Mouse (Mus musculus): ENCODE data around the gene Col26a1.
"Not testable (repeated sequence)": the region's sequence is repeated elsewhere in the genome, so short reads cannot be mapped to it uniquely, and the experiment has no call there.

Gene Col26a1

DNA sequence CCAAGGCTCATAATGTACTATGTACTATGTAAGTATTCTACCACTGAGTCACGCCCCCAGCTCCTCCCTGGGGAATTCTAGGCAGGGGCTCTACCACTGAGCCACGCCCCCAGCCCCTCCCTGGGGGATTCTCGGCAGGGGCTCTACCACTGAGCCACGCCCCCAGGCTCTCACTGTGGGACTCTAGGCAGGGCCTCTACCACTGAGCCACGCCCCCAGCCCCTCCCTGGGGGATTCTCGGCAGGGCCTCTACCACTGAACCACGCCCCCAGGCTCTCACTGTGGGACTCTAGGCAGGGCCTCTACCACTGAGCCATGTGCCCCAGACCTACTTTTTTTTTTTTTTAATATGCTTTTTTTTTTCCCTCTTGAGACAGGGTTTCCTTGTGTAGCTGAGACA is 129.8 kb downstream of the Col26a1 start:
- DNase-seq (ENCODE audit: low spot score): not testable (repeated sequence)

DNA sequence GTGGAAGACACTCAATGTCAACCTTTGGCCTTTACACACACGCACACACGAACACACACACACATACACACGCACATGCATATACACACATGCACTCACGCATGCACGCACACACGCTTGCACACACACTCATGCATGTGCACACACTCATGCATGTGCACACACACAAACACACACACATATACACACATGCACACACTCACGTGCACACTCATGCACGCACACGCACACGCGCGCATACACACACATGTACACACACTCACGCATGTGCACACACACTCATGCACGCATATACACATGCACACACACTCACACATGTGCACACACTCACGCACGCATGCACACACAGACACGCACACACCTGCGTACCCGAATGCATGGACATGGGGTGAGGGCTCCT is 130.9 kb downstream of the Col26a1 start:
- DNase-seq (ENCODE audit: low spot score): no peak

DNA sequence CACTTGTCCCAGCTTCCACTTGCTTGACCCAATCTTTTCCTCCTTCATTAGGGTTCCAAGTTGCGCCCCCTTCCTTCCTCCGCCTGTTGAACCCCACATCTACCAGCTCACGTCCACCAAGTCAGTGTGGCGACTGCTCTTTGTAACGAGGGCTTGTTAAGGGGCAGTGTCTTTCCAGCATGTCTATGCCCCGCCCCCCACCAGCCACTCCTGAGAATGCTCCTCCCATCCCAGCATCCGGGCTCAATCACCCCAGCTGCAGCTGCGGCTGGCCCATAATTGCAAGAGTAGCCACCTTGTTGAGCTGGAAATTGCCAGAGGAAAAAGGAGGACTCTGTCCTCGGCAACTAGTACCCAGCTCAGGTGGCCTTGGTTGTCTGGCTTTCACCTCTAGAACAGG is 136.4 kb downstream of the Col26a1 start:
- DNase-seq (ENCODE audit: low spot score): no peak

DNA sequence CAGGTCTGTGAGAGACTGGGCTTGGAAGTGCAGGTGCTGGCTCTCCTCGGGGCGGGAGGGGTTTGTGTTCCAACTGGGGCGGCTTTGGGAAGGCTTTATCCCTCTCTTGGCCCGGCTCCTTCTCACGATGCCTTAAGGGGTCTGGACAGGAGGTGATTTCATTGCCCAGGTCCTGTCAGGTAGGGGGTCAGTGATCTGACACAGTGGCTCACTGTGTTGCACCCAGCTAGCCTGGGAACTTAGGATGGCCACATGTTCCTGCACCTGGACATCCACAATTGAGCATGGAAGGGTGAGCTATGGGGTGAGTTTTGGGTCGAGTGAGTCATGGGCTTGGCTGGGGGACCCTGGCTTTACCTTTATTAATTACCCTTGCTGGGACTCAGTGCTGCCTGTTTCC is 144.1 kb downstream of the Col26a1 start:
- DNase-seq (ENCODE audit: low spot score): no peak

DNA sequence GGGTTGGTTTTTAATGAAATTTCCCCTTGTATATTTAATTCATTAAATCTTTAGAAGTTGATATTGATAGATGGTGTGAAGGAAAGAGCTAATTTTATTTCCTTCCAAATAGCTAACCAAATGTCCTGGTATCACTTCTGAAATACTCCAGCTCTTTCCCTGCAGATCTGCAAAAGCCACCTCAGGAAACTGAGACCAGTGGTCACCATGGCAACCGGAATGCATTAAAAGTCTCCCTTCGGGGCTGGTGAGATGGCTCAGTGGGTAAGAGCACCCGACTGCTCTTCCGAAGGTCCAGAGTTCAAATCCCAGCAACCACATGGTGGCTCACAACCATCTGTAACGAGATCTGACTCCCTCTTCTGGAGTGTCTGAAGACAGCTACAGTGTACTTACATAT is 156.7 kb downstream of the Col26a1 start:
- not testable (repeated sequence) for DNase-seq (ENCODE audit: low spot score)

DNA sequence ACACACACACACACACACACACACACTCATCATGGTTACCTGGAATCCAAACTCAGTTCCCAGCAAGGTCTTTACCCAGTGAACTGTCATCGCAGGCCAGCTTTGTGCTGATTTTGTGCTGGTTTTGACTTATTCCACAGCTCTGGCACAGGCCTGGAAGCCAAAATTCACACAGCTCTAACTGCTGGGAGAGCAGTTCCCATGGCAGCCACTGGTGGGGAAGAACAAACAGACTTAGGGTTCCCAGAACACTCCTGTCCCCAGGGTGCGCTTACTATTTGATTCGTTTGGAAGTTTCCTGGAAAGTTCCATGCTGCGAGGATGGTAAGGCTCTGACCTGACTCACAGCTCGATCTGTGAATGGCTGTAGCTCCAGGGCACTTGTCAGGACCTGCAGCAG is 161.4 kb downstream of the Col26a1 start:
- no peak for DNase-seq (ENCODE audit: low spot score)

DNA sequence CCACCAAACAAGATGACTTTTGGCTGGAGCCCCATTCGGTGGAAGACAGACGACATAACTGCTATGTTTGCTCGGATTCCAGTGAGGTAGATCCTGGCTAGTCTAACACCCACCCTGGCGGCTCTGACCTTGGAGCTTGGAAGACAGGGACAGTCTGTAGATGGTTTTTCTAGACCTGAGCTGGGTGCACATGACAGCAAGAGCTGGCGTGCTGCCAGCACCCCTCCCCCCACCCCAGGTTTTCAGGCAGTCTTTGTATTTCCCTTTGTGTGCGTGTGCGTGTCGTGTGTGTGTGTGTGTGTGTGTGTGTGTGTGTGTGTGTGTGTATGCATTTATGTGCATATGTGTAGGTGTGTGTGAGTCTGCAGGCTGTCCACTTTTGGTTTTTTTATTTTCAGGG is 164.4 kb downstream of the Col26a1 start:
- no peak for DNase-seq (ENCODE audit: low spot score)

DNA sequence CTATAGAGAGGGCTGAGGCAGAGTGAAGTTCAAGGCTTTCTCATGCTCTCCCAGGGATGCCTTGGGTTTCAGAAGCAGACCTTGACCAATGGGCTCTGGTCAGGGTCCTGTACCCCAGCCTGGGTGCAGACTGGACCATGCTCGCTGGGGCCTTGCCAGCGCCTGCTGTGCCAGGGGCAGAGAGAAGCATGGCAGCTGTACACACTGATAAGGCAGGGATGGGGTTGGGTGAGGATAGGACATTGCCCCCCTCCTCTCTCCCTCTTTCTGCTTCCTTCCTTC is 165.5 kb downstream of the Col26a1 start:
- no peak for DNase-seq (ENCODE audit: low spot score)

DNA sequence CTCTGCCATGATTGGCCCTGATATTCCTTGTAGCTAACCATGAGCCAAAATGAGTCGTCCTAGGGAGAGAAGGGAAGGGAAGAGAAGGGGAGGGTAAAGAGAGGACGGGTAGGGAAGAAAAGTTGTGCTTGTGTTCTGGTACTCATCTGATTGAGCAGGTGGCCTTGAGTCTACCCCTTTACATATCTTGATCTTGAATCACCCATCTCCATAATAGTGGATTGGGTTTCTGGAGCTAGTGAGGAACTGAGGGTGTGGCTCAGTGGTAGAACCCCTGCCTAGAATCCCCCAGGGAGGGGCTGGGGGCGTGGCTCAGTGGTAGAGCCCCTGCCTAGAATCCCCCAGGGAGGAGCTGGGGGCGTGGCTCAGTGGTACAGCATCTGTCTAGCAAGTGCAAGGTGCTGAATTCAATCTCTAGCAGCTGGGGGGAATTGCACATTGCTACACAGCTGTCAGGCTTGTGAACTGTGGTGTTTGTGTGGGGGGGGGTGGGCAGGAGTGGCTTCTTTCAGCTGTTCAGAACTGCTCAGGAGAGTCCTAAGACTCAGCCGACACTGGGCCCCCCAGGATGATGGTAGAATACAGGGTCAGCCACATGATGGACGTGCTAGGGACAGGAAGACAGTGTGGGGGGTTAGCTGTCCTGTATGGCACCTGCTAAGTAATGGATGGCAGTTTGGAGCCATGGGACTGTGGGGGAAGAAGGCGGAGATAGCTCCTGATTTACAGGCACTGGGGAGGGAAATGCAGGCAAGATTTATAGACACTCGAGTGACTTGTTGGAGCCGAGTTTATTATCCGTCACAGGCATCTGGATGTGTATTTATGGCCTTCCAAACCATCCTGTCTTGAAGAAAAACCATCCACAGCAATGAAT is 166.1 kb downstream of the Col26a1 start:
- no peak for DNase-seq (ENCODE audit: low spot score)

DNA sequence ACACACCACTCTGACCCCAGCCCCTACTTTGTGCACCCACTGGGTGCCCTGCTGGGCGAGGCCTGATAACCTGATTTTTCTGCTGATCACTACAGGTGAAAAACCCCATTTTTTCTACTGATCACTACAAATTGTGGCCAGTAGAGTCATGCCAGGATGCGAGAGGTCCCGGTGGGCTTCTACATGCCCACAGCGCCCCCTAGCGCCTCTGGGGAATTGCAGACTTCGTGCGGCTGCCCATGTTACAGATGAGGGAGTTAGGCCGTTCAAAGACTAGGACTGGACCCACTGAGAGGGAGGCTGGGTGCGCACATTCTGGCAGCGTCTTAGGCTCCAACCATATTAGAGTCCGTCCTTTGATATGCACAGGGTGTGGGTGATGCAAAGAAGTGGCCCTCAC is 168.1 kb downstream of the Col26a1 start:
- DNase-seq (ENCODE audit: low spot score): no peak

DNA sequence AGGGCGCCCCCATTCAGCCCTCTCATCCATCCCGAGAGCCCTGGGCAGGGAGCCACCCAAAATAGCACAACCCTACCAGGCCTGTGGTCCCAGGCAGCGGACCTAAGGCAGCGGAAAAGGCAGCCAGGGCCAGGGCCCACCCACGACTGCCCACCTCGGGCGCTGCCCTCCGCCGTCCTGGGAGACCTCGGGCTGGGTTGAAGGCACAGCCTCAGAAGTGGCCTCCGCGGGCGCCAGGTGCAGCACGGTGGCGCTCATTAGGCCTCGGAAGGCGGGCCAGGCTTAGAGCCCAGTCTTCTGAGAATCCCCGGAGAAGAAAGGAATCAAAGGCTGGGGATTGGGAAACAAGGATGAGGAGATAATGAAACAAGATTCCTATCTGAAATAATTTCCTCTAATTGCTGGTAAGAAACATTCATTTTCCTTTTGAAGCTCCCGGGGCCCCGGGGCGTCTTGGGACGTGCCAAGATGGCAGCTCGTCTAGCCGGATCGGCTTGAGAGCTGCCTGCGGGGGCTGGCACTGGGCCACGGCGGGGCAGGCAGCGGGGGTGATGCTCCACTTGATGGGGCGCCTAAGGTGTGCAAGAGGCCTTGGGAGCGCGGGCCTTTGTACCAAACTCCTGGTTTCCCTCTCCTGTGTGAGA is 168.7 kb downstream of the Col26a1 start:
- DNase-seq (ENCODE audit: low spot score): no peak

DNA sequence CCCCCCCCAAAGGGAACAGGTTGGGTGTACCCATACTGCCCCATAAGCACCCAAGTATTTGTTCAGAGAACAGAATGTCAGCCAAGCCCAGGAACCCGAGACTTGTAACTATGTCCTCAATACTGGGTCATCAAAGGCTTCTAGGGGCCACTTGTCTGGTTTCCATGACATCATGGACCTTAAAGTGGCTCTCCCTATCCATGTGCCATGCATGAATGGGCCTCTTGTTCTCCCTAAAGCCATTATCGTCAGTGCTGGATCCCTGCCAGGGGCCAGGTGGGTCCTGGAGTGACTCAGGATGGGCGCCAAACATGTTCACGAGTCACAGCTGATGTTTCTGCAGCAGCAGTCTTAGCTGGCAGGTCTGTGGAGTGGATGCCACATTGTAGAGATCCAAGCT is 172.3 kb downstream of the Col26a1 start:
- peak; percentile 81 for DNase-seq (ENCODE audit: low spot score)

DNA sequence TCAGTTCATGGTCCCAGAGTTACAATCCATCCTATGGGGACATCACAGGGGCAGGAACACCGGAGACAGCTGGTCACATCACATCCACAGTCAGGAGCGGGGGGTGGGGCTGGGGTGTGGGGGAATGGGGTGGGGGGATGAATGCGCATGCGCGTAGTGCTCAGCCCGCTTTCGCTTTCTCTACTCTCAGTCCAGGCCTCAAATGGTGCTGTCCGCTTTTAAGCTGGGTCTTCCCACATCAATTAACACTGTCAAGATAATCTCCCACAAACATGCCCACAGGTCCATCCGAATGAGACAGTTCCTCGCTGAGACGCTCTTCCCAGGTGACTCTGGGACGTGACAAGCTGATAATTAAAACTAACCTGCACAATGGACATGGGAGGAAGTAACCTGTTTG is 174.9 kb downstream of the Col26a1 start:
- no peak for DNase-seq (ENCODE audit: low spot score)

DNA sequence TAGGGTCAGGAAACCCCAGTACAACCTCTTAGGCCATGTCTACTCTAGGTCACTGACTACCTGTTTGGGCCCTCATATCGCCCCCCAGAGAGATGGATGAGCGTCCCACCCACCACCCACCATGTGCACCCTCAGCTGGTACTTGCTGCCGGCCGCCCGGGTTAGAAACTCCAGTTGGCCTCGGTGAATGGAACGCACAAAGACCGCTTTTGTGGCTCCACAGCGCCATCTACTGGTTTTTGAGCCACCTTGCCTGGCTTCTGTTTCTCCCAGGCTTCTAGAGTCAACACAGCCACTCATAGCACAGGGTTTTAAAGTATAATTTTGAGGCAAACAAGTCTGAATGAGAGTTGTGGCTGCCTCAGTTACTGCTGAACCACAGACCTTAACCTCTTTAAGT is 176.2 kb downstream of the Col26a1 start:
- DNase-seq (ENCODE audit: low spot score): peak; percentile 65

DNA sequence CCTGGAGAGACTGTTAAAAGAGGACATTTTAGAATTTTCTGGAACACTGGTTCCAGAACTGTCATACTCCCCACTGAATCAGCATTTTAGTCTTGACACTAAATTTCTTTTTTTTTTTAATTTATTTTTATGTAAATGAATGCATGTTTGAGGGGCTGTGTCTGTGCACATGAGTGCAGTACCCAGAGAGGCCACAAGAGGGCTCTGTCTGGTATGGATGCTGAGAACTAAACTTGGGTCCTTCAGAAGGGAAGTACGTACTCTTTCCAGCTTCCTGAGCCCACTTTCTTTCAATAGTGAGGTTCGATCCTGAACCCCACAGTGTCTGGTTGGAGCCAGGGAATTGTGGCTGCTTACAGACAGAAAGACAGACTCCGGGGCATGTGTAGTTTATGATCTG is 177.5 kb downstream of the Col26a1 start:
- DNase-seq (ENCODE audit: low spot score): no peak

DNA sequence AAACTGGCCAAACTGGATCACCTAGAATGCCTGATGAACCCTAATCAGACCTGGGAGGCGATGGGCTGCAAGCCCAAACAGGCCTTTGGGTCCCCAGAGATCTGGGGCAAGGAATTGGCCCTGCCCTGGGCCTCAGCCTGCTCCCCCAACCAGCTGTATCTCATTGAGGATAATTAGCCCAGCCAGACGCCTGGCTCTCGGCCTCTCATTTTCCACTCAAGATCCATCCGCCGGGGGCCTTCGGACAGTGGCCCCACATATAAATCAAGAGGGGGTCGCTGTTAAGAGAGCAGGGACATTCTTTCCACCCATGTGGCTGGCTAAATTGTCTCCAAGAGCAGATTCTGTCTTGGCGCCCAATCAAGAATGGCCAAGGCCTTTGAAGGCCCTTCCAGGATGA is 178.9 kb downstream of the Col26a1 start:
- no peak for DNase-seq (ENCODE audit: low spot score)

DNA sequence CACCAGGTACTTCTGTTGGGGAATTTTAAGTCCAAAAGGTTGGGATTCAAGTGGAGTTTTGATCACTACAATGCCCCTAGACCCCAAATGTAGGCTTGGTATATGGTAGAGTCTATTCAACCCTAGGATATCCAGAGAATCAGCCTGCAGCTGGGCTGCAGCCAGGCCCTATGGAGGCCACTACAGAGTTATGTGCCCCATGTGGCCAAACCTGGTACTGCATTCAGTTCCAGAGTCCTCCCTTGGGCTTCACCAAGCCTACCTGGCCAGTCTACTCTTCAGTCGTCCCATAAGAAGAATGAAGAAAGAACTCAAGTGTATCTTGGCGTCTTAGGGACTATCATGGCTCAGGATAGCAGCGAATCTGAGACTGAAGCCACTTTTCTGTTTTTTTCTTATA is 179.3 kb downstream of the Col26a1 start:
- DNase-seq (ENCODE audit: low spot score): peak; percentile 73

DNA sequence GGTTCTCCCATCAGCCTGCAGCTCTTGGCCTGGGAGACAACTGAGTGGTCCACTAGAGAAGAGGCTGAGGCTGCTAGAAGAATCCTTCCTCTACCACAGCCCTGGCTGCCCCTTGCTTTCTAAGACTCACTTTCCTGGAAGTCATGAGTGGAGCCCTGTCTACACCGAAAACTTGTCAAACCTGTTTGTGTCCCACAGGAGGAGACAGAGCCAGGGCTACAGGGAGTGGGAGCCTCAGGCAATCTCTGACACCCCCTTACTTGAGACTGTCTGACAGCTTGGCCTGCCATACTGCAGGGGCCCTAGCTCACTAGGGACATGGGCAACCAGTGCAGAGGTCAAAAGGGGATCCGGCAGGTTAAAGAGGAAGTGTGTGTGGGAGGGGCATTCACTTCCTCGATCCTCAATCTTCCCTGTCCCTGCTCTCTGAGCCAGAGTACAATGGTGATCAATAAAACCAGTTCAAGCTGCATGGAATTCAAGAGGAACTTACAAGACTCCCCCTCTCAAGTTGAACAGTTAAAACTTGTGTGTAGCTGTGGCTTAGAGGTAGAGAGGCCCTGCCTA is 180.8 kb downstream of the Col26a1 start:
- peak; percentile 48 for DNase-seq (ENCODE audit: low spot score)

DNA sequence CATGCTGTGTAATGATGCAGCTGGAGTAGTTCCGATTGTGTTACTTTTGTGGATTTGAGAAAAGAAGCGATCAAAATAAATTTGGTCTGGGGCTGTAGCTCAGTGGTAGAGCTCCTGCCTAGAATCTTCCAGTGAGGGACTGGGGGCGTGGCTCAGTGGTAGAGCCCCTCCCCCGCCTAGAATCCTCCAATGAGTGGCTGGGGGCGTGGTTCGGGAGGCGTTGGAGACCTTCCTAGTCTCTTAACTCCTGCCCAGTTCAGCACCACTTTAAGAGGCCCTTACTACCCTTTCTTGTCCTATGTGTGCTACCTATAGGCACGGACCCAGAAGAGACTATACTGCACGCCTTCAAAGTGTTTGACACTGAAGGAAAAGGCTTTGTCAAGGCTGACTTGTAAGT is 185.4 kb downstream of the Col26a1 start:
- no peak for DNase-seq (ENCODE audit: low spot score)

DNA sequence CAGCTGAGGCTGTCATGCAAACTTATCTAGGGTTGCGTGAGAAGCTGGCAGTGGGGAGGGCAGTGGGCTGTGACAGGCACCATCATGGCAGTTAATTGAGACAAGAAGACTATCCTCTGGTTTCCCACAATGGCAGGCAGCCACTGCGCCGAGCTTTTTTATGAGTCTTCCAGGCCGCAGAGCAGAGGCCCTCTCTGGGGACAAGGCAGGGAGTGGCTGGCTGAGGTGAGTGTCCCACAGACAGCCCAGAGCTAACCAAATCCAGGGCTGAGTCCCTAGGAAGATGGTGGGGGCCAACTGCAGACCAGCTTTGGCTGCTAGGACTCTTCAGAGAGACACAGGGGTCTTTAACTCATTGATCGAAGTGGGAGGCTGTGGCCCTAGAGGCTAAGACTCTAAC is 186.5 kb downstream of the Col26a1 start:
- no peak for DNase-seq (ENCODE audit: low spot score)

DNA sequence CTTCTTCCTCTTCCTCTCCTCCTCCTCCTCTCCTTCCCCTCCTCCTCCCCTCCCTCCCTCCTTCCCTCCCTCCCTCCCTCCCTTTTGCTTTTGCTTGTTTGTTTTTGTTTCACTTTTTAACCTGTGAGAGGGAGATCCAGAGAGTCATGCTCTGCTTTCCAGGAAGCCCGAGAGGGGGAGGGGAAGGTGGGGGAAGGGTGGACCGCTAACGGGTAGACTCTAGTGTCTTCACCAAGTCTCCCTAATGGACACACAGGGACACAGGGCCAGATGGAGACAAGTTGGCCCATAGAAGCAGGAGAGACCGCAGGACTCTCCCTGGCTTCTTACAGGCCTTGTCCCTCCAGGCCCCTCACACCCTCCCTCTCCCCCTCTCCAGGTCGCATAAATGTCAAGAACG is 188.0 kb downstream of the Col26a1 start:
- no peak for DNase-seq (ENCODE audit: low spot score)

DNA sequence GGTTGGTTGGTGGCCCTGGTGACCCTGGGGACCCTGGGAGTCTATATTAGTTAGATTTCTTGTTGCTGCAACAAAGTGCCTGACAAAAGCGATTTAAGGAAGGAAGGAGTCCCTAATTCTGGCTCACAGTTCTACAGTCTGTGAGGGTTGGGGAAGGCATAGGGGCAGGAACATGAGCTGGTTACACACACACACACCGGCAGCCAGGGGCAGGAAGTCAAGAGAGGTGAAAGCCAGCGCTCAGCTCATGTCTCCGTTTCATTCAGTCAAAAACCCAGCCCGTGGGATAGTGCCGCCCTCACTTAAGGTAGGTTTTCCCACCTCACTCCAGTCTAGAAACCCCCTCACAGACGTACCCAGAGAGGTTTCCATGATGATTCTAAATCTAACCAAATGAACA is 189.6 kb downstream of the Col26a1 start:
- no peak for DNase-seq (ENCODE audit: low spot score)

DNA sequence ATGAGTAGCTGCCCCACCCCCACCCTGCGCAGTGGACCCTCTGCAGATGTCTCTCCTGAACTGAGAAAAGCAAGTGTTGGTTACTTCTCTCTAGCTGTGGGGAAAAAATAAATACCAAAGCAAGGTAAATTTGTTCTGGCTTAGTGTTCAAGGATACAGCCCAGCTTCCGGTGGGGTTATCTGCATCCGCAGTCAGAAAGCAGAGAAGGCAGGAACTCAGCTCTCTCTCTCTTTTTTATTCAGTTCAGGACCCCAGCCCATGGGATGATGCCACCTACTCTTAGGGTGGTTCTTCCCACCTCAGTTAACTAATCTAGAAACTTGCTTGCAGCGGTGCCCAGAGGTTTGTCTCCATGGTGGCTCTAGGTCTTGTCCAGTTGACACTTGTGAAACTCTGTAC is 190.2 kb downstream of the Col26a1 start, which contains the start of gene Myl10:
Gene Myl10, plus strand, starts transcription at position 363 of the 400 bp plus-strand sequence.
- DNase-seq (ENCODE audit: low spot score): no peak

All from lung, postnatal 25 days (tissue).